Mouse (Mus musculus) CH12.LX (cell line): ENCODE measurements around the gene Ctsw. TPM values are rescaled to one million over a fixed set of nuclear protein-coding genes. Genes with fewer than 3 reads are reported as not detected.

Source experiments
- DNase-seq: peaks from one replicate; pipeline ENCODE4 v3.0.0-alpha.2; 2013; ENCODE audit errors: extremely low read depth
- H3K27ac ChIP-seq: 2 replicates; pipeline ENCODE4 v1.5.1; 2012; ENCODE audit warnings: low read depth, mild to moderate bottlenecking, control low read depth, moderate library complexity; ENCODE audit not compliant: insufficient read depth
- H3K27me3 ChIP-seq: replicated peaks from 2 replicates; pipeline ENCODE3; 2012; ENCODE audit warnings: inconsistent platforms
- H3K36me3 ChIP-seq, 2 experiments: replicated peaks in 1 of 2; 2 replicates each; pipeline versions ENCODE3 to v1.6.1; 2012; ENCODE audit warnings: inconsistent platforms in 1 of 2, low read length in 1 of 2, mild to moderate bottlenecking in 1 of 2, mixed read lengths in 1 of 2, moderate library complexity in 1 of 2; ENCODE audit not compliant: control insufficient read depth in 1 of 2, insufficient read depth in 1 of 2
- H3K4me1 ChIP-seq, 2 experiments: 2 replicates each; pipeline ENCODE4 v1.6.1; 2012; ENCODE audit warnings: inconsistent platforms in 1 of 2, moderate library complexity in 1 of 2; ENCODE audit not compliant: insufficient read depth in 2 of 2, control insufficient read depth in 1 of 2
- H3K4me2 ChIP-seq: 2 replicates; pipeline ENCODE4 v1.6.1; 2012; ENCODE audit warnings: low read depth, mild to moderate bottlenecking, control low read depth; ENCODE audit not compliant: poor library complexity, insufficient read depth, severe bottlenecking
- H3K4me3 ChIP-seq, 3 experiments: fragments of 150-350 bp in 1 of 3; sonication (generic) in 1 of 3; replicated peaks in 1 of 3; 2 replicates each; pipeline versions ENCODE3 to v1.5.1; 2011 to 2012; ENCODE audit warnings: low read depth in 2 of 3, low read length in 2 of 3, mild to moderate bottlenecking in 2 of 3, moderate library complexity in 2 of 3, control low read depth in 1 of 3, improper control_type of control experiment in 1 of 3, inconsistent platforms in 1 of 3, mixed read lengths in 1 of 3; ENCODE audit not compliant: poor library complexity in 1 of 3
- H3K79me2 ChIP-seq: replicated peaks from 2 replicates; pipeline ENCODE4 v1.6.1; 2012; ENCODE audit warnings: mild to moderate bottlenecking, moderate library complexity; ENCODE audit not compliant: control insufficient read depth, poor library complexity, insufficient read depth, severe bottlenecking; ENCODE audit errors: extremely low read depth
- H3K9ac ChIP-seq: 2 replicates; pipeline ENCODE4 v1.6.1; 2012; ENCODE audit warnings: low read depth, mild to moderate bottlenecking, control low read depth, moderate library complexity; ENCODE audit not compliant: insufficient read depth
- H3K9me3 ChIP-seq: replicated peaks from 2 replicates; pipeline ENCODE3; 2012; ENCODE audit warnings: low read length, inconsistent platforms, mixed read lengths
- BHLHE40 ChIP-seq: IDR thresholded peaks from 2 replicates; pipeline ENCODE4 v1.6.1; 2011; ENCODE audit warnings: mild to moderate bottlenecking, low read depth, low read length, improper control_type of control experiment
- ELF1 ChIP-seq: IDR thresholded peaks from 2 replicates; pipeline ENCODE4 v1.6.1; 2014; ENCODE audit warnings: low read depth, mild to moderate bottlenecking, inconsistent platforms, low read length, improper control_type of control experiment
- EP300 ChIP-seq: IDR thresholded peaks from 2 replicates; pipeline ENCODE4 v1.6.1; 2011; ENCODE audit warnings: low read length, improper control_type of control experiment
- ETS1 ChIP-seq: conservative IDR thresholded peaks from 2 replicates; pipeline ENCODE4 v1.6.1; 2012; ENCODE audit warnings: low read depth, mild to moderate bottlenecking, inconsistent platforms, low read length, improper control_type of control experiment, moderate library complexity
- GABPA ChIP-seq: IDR thresholded peaks from 2 replicates; pipeline ENCODE4 v1.6.1; 2012; ENCODE audit warnings: low read depth, low read length, improper control_type of control experiment, inconsistent platforms; ENCODE audit not compliant: insufficient replicate concordance
- JUND ChIP-seq: conservative IDR thresholded peaks from 2 replicates; pipeline ENCODE4 v1.6.1; 2011; ENCODE audit warnings: low read depth, low read length, improper control_type of control experiment
- MAFK ChIP-seq: IDR thresholded peaks from 2 replicates; pipeline ENCODE4 v1.6.1; 2011; ENCODE audit warnings: low read length, improper control_type of control experiment; ENCODE audit not compliant: insufficient replicate concordance
- MAX ChIP-seq: IDR thresholded peaks from 2 replicates; pipeline ENCODE4 v1.6.1; 2011; ENCODE audit warnings: low read length, improper control_type of control experiment
- MEF2A ChIP-seq: IDR thresholded peaks from 2 replicates; pipeline ENCODE4 v1.6.1; 2014; ENCODE audit warnings: low read depth, mild to moderate bottlenecking, inconsistent platforms, low read length, improper control_type of control experiment, borderline replicate concordance
- MXI1 ChIP-seq: IDR thresholded peaks from 2 replicates; pipeline ENCODE4 v1.6.1; 2011; ENCODE audit warnings: mild to moderate bottlenecking, low read depth, low read length, improper control_type of control experiment
- MYC ChIP-seq: IDR thresholded peaks from 2 replicates; pipeline ENCODE4 v1.6.1; 2011; ENCODE audit warnings: low read depth, mild to moderate bottlenecking, improper control_type of control experiment, low read length
- NELFE ChIP-seq: IDR thresholded peaks from 2 replicates; pipeline ENCODE4 v1.6.1; 2011; ENCODE audit warnings: low read depth, low read length, improper control_type of control experiment
- PAX5 ChIP-seq: IDR thresholded peaks from 2 replicates; pipeline ENCODE4 v1.6.1; 2012; ENCODE audit warnings: low read length, inconsistent platforms, mixed read lengths
- POLR2A ChIP-seq: IDR thresholded peaks from 2 replicates; pipeline ENCODE4 v1.6.1; 2011; ENCODE audit warnings: low read depth, mild to moderate bottlenecking, improper control_type of control experiment, low read length
- POLR2AphosphoS2 ChIP-seq: IDR thresholded peaks from 2 replicates; pipeline ENCODE4 v1.6.1; 2011; ENCODE audit warnings: low read depth, low read length, improper control_type of control experiment
- RCOR1 ChIP-seq: conservative IDR thresholded peaks from 2 replicates; pipeline ENCODE4 v1.6.1; 2012; ENCODE audit warnings: low read depth, mild to moderate bottlenecking, inconsistent platforms, low read length, improper control_type of control experiment
- SMC3 ChIP-seq: IDR thresholded peaks from 2 replicates; pipeline ENCODE4 v1.6.1; 2011; ENCODE audit warnings: low read depth, low read length, improper control_type of control experiment
- TCF12 ChIP-seq: IDR thresholded peaks from 2 replicates; pipeline ENCODE4 v1.6.1; 2014; ENCODE audit warnings: low read depth, mild to moderate bottlenecking, inconsistent platforms, low read length, improper control_type of control experiment
- UBTF ChIP-seq: IDR thresholded peaks from 2 replicates; pipeline ENCODE4 v1.6.1; 2012; ENCODE audit warnings: low read depth, mild to moderate bottlenecking, inconsistent platforms, low read length, improper control_type of control experiment, moderate library complexity
- USF2 ChIP-seq: conservative IDR thresholded peaks from 2 replicates; pipeline ENCODE4 v1.6.1; 2011; ENCODE audit warnings: low read depth, low read length, improper control_type of control experiment
- ZMIZ1 ChIP-seq: IDR thresholded peaks from 2 replicates; pipeline ENCODE4 v1.6.1; 2012; ENCODE audit warnings: low read depth, mild to moderate bottlenecking, inconsistent platforms, low read length, improper control_type of control experiment
- dilution Hi-C: fragments of 300-500 bp; cut with MboI; formaldehyde crosslinking; loops from 2 replicates; pipeline ENCODE4 v1.14.3; 2020; ENCODE audit warnings: low sequenced_read_pairs; ENCODE audit not compliant: extremely low pct_unique_long_range_greater_than_20kb, extremely low pct_ligation_motif_present
- in situ Hi-C: fragments of 300-500 bp; cut with MboI; formaldehyde crosslinking; loops from 3 replicates; pipeline ENCODE4 v1.14.3; 2019; ENCODE audit warnings: low sequenced_read_pairs, low pct_ligation_motif_present, low pct_unique_long_range_greater_than_20kb, mixed read lengths
- polyA plus RNA-seq: library from polyadenylated mRNA; unstranded; fragments of >175 nt; gene quantifications from 2 replicates; pipeline ENCODE4 v1.2.1, GENCODE M21; 2012; ENCODE audit warnings: low read depth; ENCODE audit not compliant: insufficient read length
- total RNA-seq, 2 experiments: library from RNA; depleted of rRNA; stranded (reverse); fragments of 300-350 nt in 1 of 2; fragments of >200 nt in 1 of 2; gene quantifications; 2 replicates each; pipeline ENCODE4 v1.2.3; 2012 to 2014

Gene Ctsw
- total and polyA plus RNA-seq, 3 experiments: 0.23 to 1.1 (median 0.38) TPM

- dilution Hi-C loops: no loop called here
- Histone ChIP-seq H3K4me3 (no peak overlapping the region), H3K27me3 (peaks cover 50% of the 10 kb centered on the region), H3K4me2 (no peak overlapping the region), H3K4me1 (peaks cover 9 to 20% of the 10 kb centered on the region in 2 experiments), H3K36me3 (no peaks in the 10 kb centered on the region), H3K79me2 (no peaks in the 10 kb centered on the region), H3K27ac (no peak overlapping the region), H3K9me3 (peaks cover 1% of the 10 kb centered on the region), H3K9ac (no peak overlapping the region)
- DNase-seq: no peak
- in situ Hi-C loops: no loop called here
- TF ChIP-seq PAX5: no peak
- TF ChIP-seq EP300: no peak
- TF ChIP-seq JUND: no peak
- TF ChIP-seq MAX: no peak
- no peak for TF ChIP-seq POLR2A
- no peak for TF ChIP-seq POLR2AphosphoS2
- TF ChIP-seq USF2: no peak
- no peak for TF ChIP-seq MAFK
- no peak for TF ChIP-seq MYC
- no peak for TF ChIP-seq NELFE
Measured at GRCm38 (mm10) chr19:5445747-5446146, 22.6 kb downstream of the Ctsw start.

GRCm38 (mm10) chr19:5444954-5445353 is 23.4 kb downstream of the Ctsw start:
- Histone ChIP-seq H3K79me2 (no peaks in the 10 kb centered on the region), H3K4me2 (no peak overlapping the region), H3K4me3 (no peak overlapping the region), H3K9ac (no peak overlapping the region), H3K27me3 (peaks cover 50% of the 10 kb centered on the region), H3K9me3 (peaks cover 9% of the 10 kb centered on the region), H3K27ac (no peak overlapping the region), H3K4me1 (peaks cover 9 to 20% of the 10 kb centered on the region in 2 experiments), H3K36me3 (no peaks in the 10 kb centered on the region)
- DNase-seq: no peak
- in situ Hi-C loops (no loop called here), dilution Hi-C loops (no loop called here)
- TF ChIP-seq NELFE (no peak), RCOR1 (no peak), BHLHE40 (no peak), USF2 (no peak), TCF12 (no peak), ZMIZ1 (no peak), UBTF (no peak), MYC (no peak), ETS1 (no peak), MEF2A (no peak), GABPA (no peak), MXI1 (no peak), EP300 (no peak), ELF1 (no peak), SMC3 (no peak), MAX (no peak)
